Mouse (Mus musculus) kidney, adult 2 months (tissue): ENCODE measurements around the gene Gm13289.
"Not testable (repeated sequence)": the region's sequence is repeated elsewhere in the genome, so short reads cannot be mapped to it uniquely, and the experiment has no call there.

Experiments
- CTCF ChIP-seq: fragments of 200-500 bp; conservative IDR thresholded peaks from 2 replicates; pipeline ENCODE4 v1.5.1; 2011; ENCODE audit warnings: low read depth, mild to moderate bottlenecking, control low read depth, low read length, moderate library complexity, mixed read lengths; ENCODE audit not compliant: insufficient read depth, insufficient read length
- POLR2A ChIP-seq: fragments of 200-500 bp; IDR thresholded peaks from one replicate; pipeline ENCODE4 v1.6.1; 2011; ENCODE audit warnings: low read depth, low read length, control low read depth

- not testable (repeated sequence) for TF ChIP-seq POLR2A, CTCF
Observed at GRCm38 (mm10) chr4:88805761-88806160, 29.0 kb downstream of the Gm13289 start.
